Mouse (Mus musculus) naive thymus-derived CD4-positive, alpha-beta T cell, adult 2 months (primary cell): ENCODE measurements around the gene Neurog1.

Source experiments
- DNase-seq: peaks from one replicate; pipeline ENCODE4 v3.0.0-alpha.2; 2011; ENCODE audit warnings: low read depth

The Neurog1 gene

GRCm38 (mm10) chr13:56251924-56252619 lies at the start of gene Neurog1:
Gene Neurog1, minus strand, starts transcription at chr13:56252163.
- DNase-seq = no peak

GRCm38 (mm10) chr13:56299336-56299735 lies 47.4 kb upstream of the Neurog1 start:
- DNase-seq = no peak

GRCm38 (mm10) chr13:56296659-56297020 lies 44.7 kb upstream of the Neurog1 start:
- DNase-seq = no peak

GRCm38 (mm10) chr13:56295943-56296658 lies 44.1 kb upstream of the Neurog1 start, which contains the start of gene Cxcl14:
Gene Cxcl14, minus strand, starts transcription at chr13:56296551.
- DNase-seq = no peak

- DNase-seq = no peak
Observed at GRCm38 (mm10) chr13:56295586-56295942, 43.6 kb upstream of the Neurog1 start.

GRCm38 (mm10) chr13:56294908-56295307 lies 42.9 kb upstream of the Neurog1 start:
- DNase-seq = no peak

- no peak for DNase-seq
Observed at GRCm38 (mm10) chr13:56289998-56290397, 38.0 kb upstream of the Neurog1 start.

GRCm38 (mm10) chr13:56289261-56289660 lies 37.3 kb upstream of the Neurog1 start:
- DNase-seq = no peak

- DNase-seq = no peak
Observed at GRCm38 (mm10) chr13:56288601-56289000, 36.6 kb upstream of the Neurog1 start.

- DNase-seq = no peak
Observed at GRCm38 (mm10) chr13:56287091-56287490, 35.1 kb upstream of the Neurog1 start.

- no peak for DNase-seq
Observed at GRCm38 (mm10) chr13:56283321-56283720, 31.4 kb upstream of the Neurog1 start.

GRCm38 (mm10) chr13:56280356-56280755 lies 28.4 kb upstream of the Neurog1 start:
- no peak for DNase-seq

- peak; percentile 56 for DNase-seq
Observed at GRCm38 (mm10) chr13:56279439-56279838, 27.5 kb upstream of the Neurog1 start.

GRCm38 (mm10) chr13:56275171-56275570 lies 23.2 kb upstream of the Neurog1 start:
- no peak for DNase-seq

- no peak for DNase-seq
Observed at GRCm38 (mm10) chr13:56270124-56270523, 18.2 kb upstream of the Neurog1 start.

GRCm38 (mm10) chr13:56267396-56267795 lies 15.4 kb upstream of the Neurog1 start:
- DNase-seq = peak; percentile 10

GRCm38 (mm10) chr13:56266435-56266834 lies 14.5 kb upstream of the Neurog1 start:
- peak; percentile 61 for DNase-seq

GRCm38 (mm10) chr13:56265661-56266060 lies 13.7 kb upstream of the Neurog1 start:
- DNase-seq = no peak

GRCm38 (mm10) chr13:56262269-56262668 lies 10.3 kb upstream of the Neurog1 start:
- DNase-seq = no peak

- no peak for DNase-seq
Observed at GRCm38 (mm10) chr13:56260344-56260780, 8.4 kb upstream of the Neurog1 start.

- DNase-seq = no peak
Observed at GRCm38 (mm10) chr13:56259926-56260250, 7.9 kb upstream of the Neurog1 start.

- no peak for DNase-seq
Observed at GRCm38 (mm10) chr13:56259021-56259925, 7.3 kb upstream of the Neurog1 start.
